Mouse (Mus musculus) lung, adult 2 months (tissue): ENCODE data around the gene Ccr1l1.

Experiments
- CTCF ChIP-seq: fragments of 200-500 bp; IDR thresholded peaks from 2 replicates; pipeline ENCODE4 v1.5.1; 2011; ENCODE audit warnings: mild to moderate bottlenecking, low read length, control low read depth; ENCODE audit not compliant: insufficient read depth
- POLR2A ChIP-seq: fragments of 200-500 bp; IDR thresholded peaks from 2 replicates; pipeline ENCODE4 v1.6.1; 2011; ENCODE audit warnings: low read depth, mild to moderate bottlenecking, control low read depth, low read length, borderline replicate concordance; ENCODE audit errors: extremely low read depth

- TF ChIP-seq CTCF (no peak), POLR2A (no peak)
Observed at GRCm38 (mm10) chr9:123991312-123991906, 13.2 kb upstream of the Ccr1l1 start.
